Mouse (Mus musculus) hindbrain, embryonic 16.5 days (tissue): ENCODE measurements around the gene Rdh8. TPM values are rescaled to one million over a fixed set of nuclear protein-coding genes. Genes with fewer than 3 reads are reported as not detected.

Source experiments
- ATAC-seq: fragments of 200-750 bp; cut with Nextera tagmentation; 2 replicates; pipeline ENCODE4 v1.8.0; 2017; ENCODE audit warnings: moderate TSS enrichment, moderate library complexity
- H3K27ac ChIP-seq: fragments of 300-500 bp; sonication (generic); 2 replicates; pipeline ENCODE4 v1.5.1; 2014; ENCODE audit warnings: low read depth, mild to moderate bottlenecking, control low read depth, low read length, moderate library complexity
- H3K27me3 ChIP-seq: fragments of 300-500 bp; sonication (generic); replicated peaks from 2 replicates; pipeline ENCODE4 v1.6.1; 2014; ENCODE audit warnings: low read length; ENCODE audit not compliant: control insufficient read depth, insufficient read depth
- H3K36me3 ChIP-seq: fragments of 300-500 bp; sonication (generic); 2 replicates; pipeline ENCODE4 v1.6.1; 2014; ENCODE audit warnings: mild to moderate bottlenecking, low read length, moderate library complexity, mixed read lengths; ENCODE audit not compliant: control insufficient read depth, insufficient read depth
- H3K4me1 ChIP-seq: fragments of 300-500 bp; sonication (generic); 2 replicates; pipeline ENCODE4 v1.6.1; 2014; ENCODE audit warnings: low read depth, low read length; ENCODE audit not compliant: control insufficient read depth, insufficient read depth
- H3K4me2 ChIP-seq: fragments of 300-500 bp; sonication (generic); 2 replicates; pipeline ENCODE4 v1.6.1; 2014; ENCODE audit warnings: mild to moderate bottlenecking, low read length, control low read depth, moderate library complexity
- H3K4me3 ChIP-seq: fragments of 300-500 bp; sonication (generic); 2 replicates; pipeline ENCODE4 v1.5.1; 2014; ENCODE audit warnings: mild to moderate bottlenecking, low read length, control low read depth, moderate library complexity
- H3K9ac ChIP-seq: fragments of 300-500 bp; sonication (generic); 2 replicates; pipeline ENCODE4 v1.6.1; 2014; ENCODE audit warnings: low read depth, mild to moderate bottlenecking, control low read depth, low read length, moderate library complexity
- H3K9me3 ChIP-seq: fragments of 300-500 bp; sonication (generic); 2 replicates; pipeline ENCODE4 v1.6.1; 2014; ENCODE audit warnings: mild to moderate bottlenecking, low read length, moderate library complexity; ENCODE audit not compliant: control insufficient read depth
- WGBS: fragments of 180-500 bp; shearing (Covaris S2); extraction: QIAGEN DNeasy Blood & Tissue Kit; methylation state at CpG from one replicate; pipeline ENCODE4 v1.1.7; 2014; 5-methylcytosine and 5-hydroxymethylcytosine counted together
- polyA plus RNA-seq: library from polyadenylated mRNA; unstranded; fragments of >200 nt; fragmentation: Nextera tagmentation; extraction: Ambion mirVana; gene quantifications from 2 replicates; pipeline ENCODE4 v1.2.1, GENCODE M21; 2015

Gene Rdh8
- polyA plus RNA-seq, 1 experiment from 2014 or later, result not detected

DNA sequence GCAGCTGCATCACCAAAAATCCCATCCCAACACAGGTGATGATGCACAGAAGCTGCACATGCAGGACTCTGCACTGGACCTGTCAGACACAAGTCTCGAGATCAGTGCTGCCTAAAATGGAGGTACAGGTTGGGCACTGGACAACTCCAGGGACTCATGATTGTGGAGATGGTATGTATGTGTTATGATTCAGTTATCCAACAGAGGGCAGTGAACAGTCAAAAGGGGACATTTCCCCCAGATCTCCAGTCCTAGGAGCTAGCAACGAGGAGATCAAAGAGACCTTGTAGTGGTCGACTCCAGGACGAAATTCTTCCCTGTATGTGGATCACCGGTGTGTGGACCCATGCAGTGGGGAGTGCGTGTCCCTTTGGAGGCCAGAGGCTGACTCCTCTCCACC is 41.6 kb downstream of the Rdh8 start:
- Histone ChIP-seq H3K4me2 (no peak overlapping the region), H3K4me3 (no peak overlapping the region), H3K9ac (no peak overlapping the region), H3K36me3 (no peaks in the 10 kb centered on the region), H3K27me3 (no peaks in the 10 kb centered on the region), H3K9me3 (no peaks in the 10 kb centered on the region), H3K27ac (no peak overlapping the region), H3K4me1 (no peaks in the 10 kb centered on the region)
- no peak for ATAC-seq
- 52% methylated on average over 6 of the region's 6 CpGs for WGBS

DNA sequence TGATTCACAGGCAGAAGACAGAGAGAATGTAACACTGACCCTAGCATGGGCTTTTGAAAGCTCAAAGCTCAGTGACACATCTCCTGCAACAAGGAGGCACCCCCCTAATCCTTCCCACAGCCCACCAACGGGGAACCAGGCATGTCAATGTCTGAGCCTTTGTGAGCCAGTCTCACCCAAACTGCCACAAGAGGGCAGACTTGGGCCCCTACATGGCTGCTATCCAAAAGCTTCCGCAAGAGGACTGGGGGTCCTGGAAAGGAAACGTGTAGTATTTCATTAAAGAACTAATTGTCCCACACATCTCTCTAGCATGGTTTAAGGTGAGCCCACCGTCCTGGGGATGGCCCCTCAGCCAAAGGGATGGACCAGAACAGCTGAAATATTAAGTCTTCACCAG is 43.5 kb downstream of the Rdh8 start:
- H3K4me3 ChIP-seq, result no peak overlapping the region
- no peak for ATAC-seq
- H3K9ac ChIP-seq, result no peak overlapping the region
- H3K27ac ChIP-seq, result no peak overlapping the region
- no peaks in the 10 kb centered on the region for H3K36me3 ChIP-seq
- H3K27me3 ChIP-seq, result no peaks in the 10 kb centered on the region
- no peaks in the 10 kb centered on the region for H3K4me1 ChIP-seq
- WGBS, result 9% methylated on average over 4 of the region's 4 CpGs
- no peak overlapping the region for H3K4me2 ChIP-seq
- no peaks in the 10 kb centered on the region for H3K9me3 ChIP-seq

DNA sequence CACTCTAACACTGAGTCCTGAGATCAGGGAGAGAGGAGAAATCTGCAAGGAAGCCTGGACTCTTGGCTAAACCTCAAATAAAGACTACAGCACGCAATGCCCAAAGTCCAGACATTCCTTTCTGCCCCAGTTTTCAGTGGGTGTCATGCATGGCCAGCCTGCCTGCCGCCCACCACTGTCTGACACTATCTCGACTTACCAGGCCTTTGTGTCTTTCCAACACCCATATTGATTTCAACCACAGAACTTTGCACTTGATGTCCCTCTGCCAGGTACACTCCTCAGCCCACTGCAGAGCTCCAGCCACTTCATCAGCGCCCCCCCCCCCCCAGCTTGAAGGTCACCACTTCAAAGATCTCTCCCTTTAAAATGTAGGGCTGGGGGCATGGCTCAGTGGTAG is 43.9 kb downstream of the Rdh8 start:
- Histone ChIP-seq H3K36me3 (no peaks in the 10 kb centered on the region), H3K4me2 (no peak overlapping the region), H3K4me3 (no peak overlapping the region), H3K27ac (no peak overlapping the region), H3K9me3 (no peaks in the 10 kb centered on the region), H3K9ac (no peak overlapping the region), H3K4me1 (no peaks in the 10 kb centered on the region), H3K27me3 (no peaks in the 10 kb centered on the region)
- ATAC-seq, result no peak
- 47% methylated on average over 4 of the region's 4 CpGs for WGBS

DNA sequence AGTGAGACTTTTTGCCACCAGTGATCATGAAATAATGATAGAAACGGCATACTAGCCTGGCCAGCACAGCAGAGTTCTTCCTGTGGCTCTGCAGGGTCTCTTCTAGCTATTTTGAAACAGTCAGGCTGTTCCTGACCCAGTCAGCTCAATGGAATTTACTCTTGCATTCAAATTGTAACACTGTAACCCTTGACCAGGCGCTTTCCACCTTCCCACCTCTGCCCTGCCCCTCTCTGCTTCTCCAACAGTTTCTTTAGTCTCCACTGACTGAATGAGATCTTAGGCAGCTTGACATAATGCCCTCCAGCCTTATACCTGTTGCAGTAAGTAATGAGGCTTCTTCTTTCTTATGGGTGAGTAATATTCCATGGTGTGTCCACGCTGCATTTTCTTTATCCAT is 48.6 kb downstream of the Rdh8 start:
- no peaks in the 10 kb centered on the region for H3K36me3 ChIP-seq
- no peak overlapping the region for H3K27ac ChIP-seq
- 61% methylated on average over 3 of the region's 3 CpGs for WGBS
- H3K9me3 ChIP-seq, result no peaks in the 10 kb centered on the region
- H3K9ac ChIP-seq, result no peak overlapping the region
- no peak overlapping the region for H3K4me3 ChIP-seq
- no peak for ATAC-seq
- peaks cover 23% of the 10 kb centered on the region for H3K27me3 ChIP-seq
- 0 out of 2 replicates have a peak, but pooled peaks cover 2% of the 10 kb centered on the region for H3K4me1 ChIP-seq
- H3K4me2 ChIP-seq, result no peak overlapping the region

DNA sequence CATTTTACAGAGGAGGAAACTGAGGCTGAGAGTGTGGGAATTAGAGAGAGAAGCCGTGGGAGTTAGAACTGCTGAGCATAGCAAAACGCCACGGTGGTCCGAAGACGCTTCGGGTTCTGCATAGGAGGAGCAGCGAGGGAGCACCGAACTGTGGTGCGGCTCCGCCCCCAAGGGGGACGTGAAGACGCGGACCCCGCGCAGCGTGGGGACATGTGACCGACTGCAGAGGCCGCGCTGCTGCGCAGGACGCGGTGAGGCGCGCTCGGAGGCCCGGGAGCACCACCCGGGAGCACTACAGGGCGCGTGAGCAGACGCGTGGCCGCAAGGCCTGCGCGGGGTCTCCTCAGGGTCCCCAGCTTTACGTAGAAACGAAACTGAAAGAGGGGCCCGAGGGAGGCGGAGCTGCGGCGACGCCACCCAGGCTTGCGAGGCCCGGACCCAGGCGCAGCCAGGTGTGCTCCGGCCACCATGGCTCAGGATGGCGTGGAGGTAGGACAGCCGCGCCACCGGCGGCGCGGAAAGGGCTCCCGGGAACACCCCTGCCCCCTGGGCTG is 50.2 kb downstream of the Rdh8 start, which contains the start of gene A230050P20Rik:
Gene A230050P20Rik, plus strand, starts transcription at position 195 of the 554 bp plus-strand sequence.
- Histone ChIP-seq H3K4me3 (peak within 1 kb of the TSS; percentile 47), H3K27ac (no peak within 1 kb of the TSS), H3K36me3 (no peaks in the 10 kb centered on the region), H3K4me1 (0 out of 2 replicates have a peak, but pooled peaks cover 2% of the 10 kb centered on the region), H3K27me3 (peaks cover 23% of the 10 kb centered on the region), H3K4me2 (peak within 1 kb of the TSS; percentile 57), H3K9ac (peak within 1 kb of the TSS; percentile 55), H3K9me3 (no peaks in the 10 kb centered on the region)
- ATAC-seq, result peak; percentile 71
- WGBS, result 10% methylated on average over 46 of the region's 53 CpGs

DNA sequence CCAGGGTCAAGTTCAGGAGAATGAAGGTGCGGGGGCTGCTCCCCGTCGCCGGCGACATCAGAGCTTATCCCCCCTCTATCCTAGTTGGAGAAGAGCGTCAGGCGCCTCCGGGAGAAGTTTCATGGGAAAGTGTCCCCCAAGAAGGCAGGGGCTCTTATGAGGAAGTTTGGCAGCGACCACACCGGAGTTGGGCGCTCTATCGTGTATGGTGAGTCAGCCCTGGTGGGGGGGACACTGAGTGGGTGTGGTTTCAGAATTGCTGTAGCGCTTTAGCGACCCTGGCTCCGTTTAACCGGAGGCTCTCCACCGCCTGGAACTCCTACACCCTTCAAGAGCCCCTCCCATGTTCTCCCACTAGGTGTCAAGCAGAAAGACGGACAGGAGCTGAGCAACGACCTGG is 50.9 kb downstream of the Rdh8 start:
- WGBS, result 6% methylated on average over 19 of the region's 19 CpGs
- no peak overlapping the region; the same call in 1 of the 2 replicates for H3K9ac ChIP-seq
- H3K4me2 ChIP-seq, result peak overlapping the region; percentile 57

DNA sequence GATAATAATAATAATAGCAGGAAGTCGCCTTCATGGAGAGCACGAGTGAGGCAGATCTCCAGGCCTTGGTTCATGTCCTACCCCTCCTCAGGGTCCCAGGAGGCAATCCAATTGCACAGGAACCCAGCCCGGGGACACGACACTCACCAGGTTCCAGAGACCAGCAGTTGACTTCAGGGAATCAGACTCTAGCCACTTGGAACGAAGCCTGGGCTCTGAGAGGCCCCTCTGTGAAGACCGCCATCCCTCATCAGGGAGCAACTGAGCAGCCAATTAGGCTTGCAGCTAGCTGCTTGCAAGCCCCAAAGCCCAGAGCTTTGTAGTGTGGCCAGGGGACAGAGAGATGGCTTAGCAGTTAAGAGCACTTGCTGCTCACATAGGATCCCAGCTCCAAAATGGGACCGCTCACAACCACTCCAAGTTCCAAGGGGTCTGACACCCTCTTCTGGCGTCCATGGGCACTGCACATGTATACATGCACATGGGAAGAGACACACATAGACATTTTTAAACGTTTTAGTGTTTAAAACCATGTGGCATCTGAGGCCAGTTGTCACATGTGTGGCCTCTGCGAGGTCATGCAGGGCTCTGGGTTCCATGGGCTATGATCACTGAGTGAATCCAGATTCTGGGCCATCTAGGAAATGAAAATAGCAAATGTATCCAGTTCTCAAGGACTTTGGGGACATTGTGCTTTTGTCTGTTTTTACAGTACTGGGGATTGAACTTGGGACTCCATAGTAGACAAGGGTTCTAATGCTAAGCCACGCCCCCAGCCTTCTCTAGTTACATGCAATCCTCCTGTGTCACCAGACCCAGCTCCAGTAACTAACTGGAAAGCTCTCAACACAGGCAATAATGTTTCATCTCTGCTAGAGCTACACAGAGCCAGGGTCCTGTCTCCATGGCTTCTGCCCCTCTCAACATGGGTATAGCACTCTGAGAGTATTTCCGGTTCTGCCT is 52.2 kb downstream of the Rdh8 start:
- Histone ChIP-seq H3K4me1 (0 out of 2 replicates have a peak, but pooled peaks cover 2% of the 10 kb centered on the region), H3K9ac (no peak overlapping the region), H3K27me3 (peaks cover 23% of the 10 kb centered on the region)

More for the DNA sequence above, 50.9 kb downstream of the Rdh8 start:
- H3K27ac ChIP-seq, result no peak overlapping the region
- peak overlapping the region; percentile 47 for H3K4me3 ChIP-seq
- ATAC-seq, result no peak
- no peaks in the 10 kb centered on the region for H3K36me3 ChIP-seq
- H3K9me3 ChIP-seq, result no peaks in the 10 kb centered on the region
- H3K27me3 ChIP-seq, result peaks cover 23% of the 10 kb centered on the region
- 0 out of 2 replicates have a peak, but pooled peaks cover 2% of the 10 kb centered on the region for H3K4me1 ChIP-seq

DNA sequence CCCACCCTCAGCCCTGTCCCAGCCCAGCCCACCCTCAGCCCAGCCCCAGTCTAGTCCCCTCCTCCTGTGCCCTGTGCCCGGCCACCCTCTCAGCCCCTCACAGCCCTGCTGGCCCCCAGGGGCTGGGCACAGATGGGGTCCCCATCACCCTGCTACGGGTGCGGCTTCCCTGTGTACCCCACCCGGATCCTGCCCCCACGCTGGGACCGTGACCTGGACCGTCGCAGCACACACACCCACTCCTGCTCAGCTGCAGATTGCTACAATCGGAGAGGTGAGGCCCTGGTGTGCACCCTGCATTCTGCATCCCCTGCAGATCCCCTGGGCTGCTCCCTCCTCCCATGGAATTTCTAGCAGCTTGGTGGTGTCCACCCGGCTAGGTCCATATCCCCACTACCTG is 54.7 kb downstream of the Rdh8 start:
- ATAC-seq, result no peak
- peaks cover 6% of the 10 kb centered on the region for H3K4me1 ChIP-seq
- no peak overlapping the region for H3K27ac ChIP-seq
- peaks cover 21% of the 10 kb centered on the region for H3K27me3 ChIP-seq
- no peak overlapping the region for H3K9ac ChIP-seq
- H3K4me3 ChIP-seq, result no peak overlapping the region
- WGBS, result 91% methylated on average over 10 of the region's 10 CpGs
- no peaks in the 10 kb centered on the region for H3K36me3 ChIP-seq
- H3K9me3 ChIP-seq, result no peaks in the 10 kb centered on the region
- no peak overlapping the region for H3K4me2 ChIP-seq

More for the DNA sequence above, 52.2 kb downstream of the Rdh8 start:
- H3K9me3 ChIP-seq, result no peaks in the 10 kb centered on the region
- no peak overlapping the region for H3K4me2 ChIP-seq
- H3K27ac ChIP-seq, result no peak overlapping the region
- no peak for ATAC-seq
- no peaks in the 10 kb centered on the region for H3K36me3 ChIP-seq
- no peak overlapping the region for H3K4me3 ChIP-seq
- 76% methylated on average over 12 of the region's 12 CpGs for WGBS

DNA sequence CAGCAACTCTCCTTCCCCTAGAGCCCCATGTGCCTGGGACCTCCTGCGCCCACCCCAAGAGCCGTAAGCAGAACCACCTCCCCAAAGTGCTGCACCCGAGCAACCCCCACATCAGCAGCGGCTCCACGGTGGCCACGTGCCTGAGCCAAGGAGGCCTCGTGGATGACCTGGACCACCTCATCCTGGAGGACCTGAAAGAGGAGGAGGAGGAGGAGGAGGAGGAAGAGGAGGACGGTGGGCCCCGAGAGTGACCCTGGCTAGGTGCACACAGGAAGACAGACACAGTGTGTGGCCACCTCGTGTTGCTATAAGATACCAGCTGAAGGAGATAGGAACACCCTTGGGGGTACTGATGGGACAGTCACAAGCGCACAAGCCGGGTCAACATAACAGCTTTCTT is 55.2 kb downstream of the Rdh8 start:
- Histone ChIP-seq H3K4me2 (no peak overlapping the region), H3K36me3 (no peaks in the 10 kb centered on the region), H3K27ac (no peak overlapping the region), H3K9me3 (no peaks in the 10 kb centered on the region), H3K4me1 (peaks cover 5% of the 10 kb centered on the region), H3K27me3 (peaks cover 18% of the 10 kb centered on the region), H3K4me3 (no peak overlapping the region), H3K9ac (no peak overlapping the region; the same call in 1 of the 2 replicates)
- WGBS, result 92% methylated on average over 12 of the region's 12 CpGs
- no peak for ATAC-seq
